Mouse (Mus musculus) lung, adult 2 months (tissue): ENCODE results near the gene Dcbld1.

Experiments used
- CTCF ChIP-seq: fragments of 200-500 bp; IDR thresholded peaks from 2 replicates; pipeline ENCODE4 v1.5.1; 2011; ENCODE audit warnings: mild to moderate bottlenecking, low read length, control low read depth; ENCODE audit not compliant: insufficient read depth
- POLR2A ChIP-seq: fragments of 200-500 bp; IDR thresholded peaks from 2 replicates; pipeline ENCODE4 v1.6.1; 2011; ENCODE audit warnings: low read depth, mild to moderate bottlenecking, control low read depth, low read length, borderline replicate concordance; ENCODE audit errors: extremely low read depth

GRCm38 (mm10) chr10:52242680-52243323, 9.4 kb downstream of the Dcbld1 start:
- TF ChIP-seq CTCF (no peak), POLR2A (no peak)
